Mouse (Mus musculus): ENCODE results near the gene Vapb.
A peak's percentile ranks its signal among the peaks of the same experiment; 100 is the strongest.
"Not testable (repeated sequence)": the region's sequence is repeated elsewhere in the genome, so short reads cannot be mapped to it uniquely, and the experiment has no call there.

Vapb gene

DNA sequence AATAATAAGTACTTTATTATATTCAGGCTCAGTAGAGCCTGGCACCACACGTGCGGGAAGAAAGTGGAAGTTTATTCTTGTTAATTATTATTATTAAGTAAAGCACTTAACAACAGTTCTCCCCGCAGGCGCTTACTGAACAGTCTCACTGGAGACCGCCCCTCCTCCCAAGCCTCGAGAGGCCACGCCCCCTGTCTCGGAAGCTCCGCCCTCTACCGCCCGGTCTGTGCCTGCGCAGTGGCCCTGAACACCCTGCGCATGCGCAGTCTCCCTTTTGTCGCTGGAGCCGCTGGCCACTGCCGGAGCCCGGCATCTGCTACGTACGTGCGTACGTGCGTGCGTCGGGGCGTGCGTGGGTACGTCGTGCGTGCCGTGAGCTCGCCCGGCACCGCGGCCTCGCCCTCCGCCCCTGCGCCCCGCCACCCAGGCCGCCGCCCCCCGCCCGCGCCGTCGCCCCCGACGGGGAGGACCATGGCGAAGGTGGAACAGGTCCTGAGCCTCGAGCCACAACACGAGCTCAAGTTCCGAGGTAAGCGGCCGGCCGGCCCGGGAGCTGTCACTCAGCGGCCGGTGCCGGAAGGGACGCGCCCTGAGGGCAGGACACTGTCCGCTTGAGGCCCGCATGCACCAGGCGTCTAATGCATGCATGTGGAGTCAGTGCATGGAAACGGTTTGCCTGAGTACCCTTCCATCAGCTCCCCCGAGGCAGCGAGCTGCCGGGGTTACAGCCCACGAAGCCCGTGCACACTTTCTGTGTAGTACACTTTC lies at the start of gene Vapb:
Gene Vapb (plus strand): TSS at position 290 of the 768 bp plus-strand sequence.
- peak; percentile 99 for DNase-seq (ENCODE audit: low spot score)

DNA sequence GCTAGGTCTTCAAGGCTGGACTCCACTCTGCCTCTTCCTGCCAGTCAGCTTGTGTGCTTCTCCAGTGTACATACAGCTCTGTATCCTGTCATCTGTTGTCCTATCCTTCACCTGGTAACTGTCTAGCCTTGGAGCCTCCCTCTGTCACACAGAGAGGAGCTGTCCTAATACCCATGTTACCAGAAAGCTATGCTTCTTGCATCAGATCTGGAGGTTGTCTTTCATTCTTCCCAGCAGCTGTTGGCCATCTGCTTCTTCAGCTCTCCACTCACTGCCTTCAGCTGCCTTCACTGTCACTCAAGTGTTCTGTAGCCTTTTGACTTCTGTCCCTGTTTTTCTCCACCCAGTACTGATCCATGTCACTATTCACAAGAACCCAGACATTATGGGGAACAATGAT lies 47.5 kb upstream of the Vapb start:
- peak; percentile 80 for DNase-seq (ENCODE audit: low spot score)

GRCm38 (mm10) chr2:173691748-173692147 lies 45.6 kb upstream of the Vapb start:
- DNase-seq (ENCODE audit: low spot score): no peak

- no peak for DNase-seq (ENCODE audit: low spot score)
Observed at GRCm38 (mm10) chr2:173692693-173693092, 44.6 kb upstream of the Vapb start.

DNA sequence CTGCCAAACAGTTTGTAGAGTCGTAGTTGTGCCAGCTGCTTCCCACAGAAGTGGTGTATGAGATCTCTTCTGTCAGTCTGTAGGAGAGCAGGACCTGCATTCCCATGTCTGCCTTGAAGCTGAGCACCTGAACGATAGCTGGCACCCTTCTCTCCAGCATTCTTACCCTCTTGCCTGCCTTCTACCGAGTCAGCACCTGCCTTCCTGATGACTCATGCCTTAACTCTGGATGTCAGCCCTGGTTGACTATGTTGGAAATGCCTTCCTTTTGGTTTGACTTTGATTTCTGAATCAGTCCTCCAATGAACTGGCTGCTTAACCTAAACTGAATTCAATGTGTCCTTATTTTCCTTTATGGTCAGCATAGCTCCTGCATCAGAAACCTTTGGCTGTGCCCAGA lies 38.5 kb upstream of the Vapb start:
- DNase-seq (ENCODE audit: low spot score): no peak

- DNase-seq (ENCODE audit: low spot score): peak; percentile 47
Observed at GRCm38 (mm10) chr2:173702096-173702866, 35.0 kb upstream of the Vapb start.

DNA sequence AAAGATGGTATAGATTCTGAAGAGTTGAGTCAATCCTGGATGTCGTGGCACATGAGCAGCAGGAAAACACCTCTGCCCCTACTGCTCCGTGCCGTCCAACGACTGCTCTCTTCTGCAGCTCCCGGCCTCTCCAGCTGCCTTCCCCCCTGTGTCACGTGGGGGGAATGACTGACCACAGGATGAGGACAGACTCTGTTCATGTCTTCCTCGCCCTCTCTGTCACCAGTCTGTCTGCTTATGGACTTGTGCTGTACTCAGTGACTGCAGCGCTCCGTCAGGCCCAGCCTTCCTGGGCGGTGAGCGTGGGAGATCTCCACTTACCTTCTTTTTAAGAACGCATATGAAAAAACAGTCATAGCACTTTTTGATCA lies 34.5 kb upstream of the Vapb start:
- peak; percentile 22 for DNase-seq (ENCODE audit: low spot score)

DNA sequence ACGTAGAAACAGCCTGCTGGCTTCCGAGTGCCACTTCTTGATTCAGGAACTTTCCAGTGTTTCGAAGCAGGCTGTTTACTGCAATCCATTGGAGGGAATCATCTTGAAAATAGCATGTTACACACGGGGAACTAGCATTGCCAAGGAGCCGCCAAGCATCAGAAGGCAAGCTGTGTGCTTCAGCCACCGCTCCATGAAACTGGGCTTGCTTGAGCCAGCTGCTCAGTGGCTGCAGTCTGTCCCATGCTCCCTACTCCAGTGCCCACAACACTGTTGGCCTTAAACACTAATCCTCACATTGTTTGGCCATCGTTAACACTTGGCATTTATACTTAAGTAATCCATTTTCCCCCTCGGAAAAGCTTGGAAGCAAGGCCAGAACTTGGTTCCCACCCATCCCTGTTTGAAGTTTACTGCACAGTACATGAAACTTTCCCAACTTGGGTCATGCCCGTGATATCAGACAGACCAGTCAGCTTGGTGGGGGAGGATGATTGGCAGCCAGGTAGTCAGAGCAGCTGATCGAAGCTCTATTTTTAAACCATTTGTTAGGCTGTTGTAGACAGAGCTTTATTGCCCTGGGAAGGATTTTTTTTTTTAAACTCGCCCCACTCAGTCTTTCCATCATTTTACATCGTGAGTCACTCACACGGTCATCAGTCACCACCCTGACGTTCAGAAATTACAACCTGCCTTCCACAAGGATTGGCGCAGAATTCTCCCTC lies 31.3 kb upstream of the Vapb start:
- no peak for DNase-seq (ENCODE audit: low spot score)

DNA sequence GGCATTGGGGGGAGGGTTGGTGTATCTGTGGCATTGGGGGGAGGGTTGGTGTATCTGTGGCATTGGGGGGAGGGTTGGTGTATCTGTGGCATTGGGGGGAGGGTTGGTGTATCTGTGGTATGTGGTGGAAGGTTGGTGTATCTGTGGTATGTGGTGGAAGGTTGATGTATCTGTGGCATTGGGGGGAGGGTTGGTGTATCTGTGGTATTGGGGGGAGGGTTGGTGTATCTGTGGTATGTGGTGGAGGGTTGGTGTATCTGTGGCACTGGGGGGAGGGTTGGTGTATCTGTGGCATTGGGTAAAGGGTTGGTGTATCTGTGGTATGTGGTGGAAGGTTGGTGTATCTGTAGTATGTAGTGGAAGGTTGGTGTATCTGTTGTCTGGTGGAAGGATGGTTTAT lies 29.7 kb upstream of the Vapb start:
- DNase-seq (ENCODE audit: low spot score): not testable (repeated sequence)

DNA sequence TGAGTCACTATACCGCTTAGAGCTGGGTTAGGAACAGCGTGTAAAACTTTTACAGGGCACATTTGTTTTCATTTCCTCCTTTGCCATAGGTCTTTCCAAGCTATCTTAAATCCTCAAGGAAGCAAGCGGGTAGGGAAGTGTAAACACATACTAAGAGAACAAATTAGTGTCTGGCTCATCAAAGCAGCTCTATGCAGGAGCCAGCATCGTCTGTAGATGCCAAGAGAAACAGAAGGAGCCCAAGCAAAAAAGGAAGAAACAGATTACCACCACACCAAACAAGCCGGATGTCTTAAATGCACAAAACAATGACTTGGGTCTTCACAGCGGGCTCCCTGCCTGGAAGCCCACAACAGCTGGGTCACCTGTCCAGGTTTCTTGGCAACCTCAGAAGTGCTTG lies 27.1 kb upstream of the Vapb start:
- no peak for DNase-seq (ENCODE audit: low spot score)

DNA sequence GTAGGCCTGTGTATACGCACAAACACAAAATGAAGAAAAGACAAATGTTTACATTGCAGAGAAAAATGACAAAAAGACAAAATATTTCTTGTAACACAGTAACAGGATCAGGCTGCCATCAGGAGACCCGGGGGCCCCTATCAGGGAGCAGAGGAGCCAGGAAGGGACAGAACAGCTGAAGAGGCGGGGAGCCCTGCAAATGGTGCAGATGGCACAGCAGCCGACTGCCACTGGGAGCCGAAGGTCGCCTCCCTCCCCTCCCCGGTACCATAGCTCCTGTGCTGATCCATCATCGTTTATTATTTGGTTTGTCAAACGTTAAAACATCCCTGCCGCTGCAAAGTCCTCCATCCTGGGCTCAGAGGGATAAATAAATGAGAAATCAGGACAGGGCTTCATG lies 24.7 kb upstream of the Vapb start:
- DNase-seq (ENCODE audit: low spot score): no peak

- DNase-seq (ENCODE audit: low spot score): no peak
Observed at GRCm38 (mm10) chr2:173713241-173713640, 24.1 kb upstream of the Vapb start.

DNA sequence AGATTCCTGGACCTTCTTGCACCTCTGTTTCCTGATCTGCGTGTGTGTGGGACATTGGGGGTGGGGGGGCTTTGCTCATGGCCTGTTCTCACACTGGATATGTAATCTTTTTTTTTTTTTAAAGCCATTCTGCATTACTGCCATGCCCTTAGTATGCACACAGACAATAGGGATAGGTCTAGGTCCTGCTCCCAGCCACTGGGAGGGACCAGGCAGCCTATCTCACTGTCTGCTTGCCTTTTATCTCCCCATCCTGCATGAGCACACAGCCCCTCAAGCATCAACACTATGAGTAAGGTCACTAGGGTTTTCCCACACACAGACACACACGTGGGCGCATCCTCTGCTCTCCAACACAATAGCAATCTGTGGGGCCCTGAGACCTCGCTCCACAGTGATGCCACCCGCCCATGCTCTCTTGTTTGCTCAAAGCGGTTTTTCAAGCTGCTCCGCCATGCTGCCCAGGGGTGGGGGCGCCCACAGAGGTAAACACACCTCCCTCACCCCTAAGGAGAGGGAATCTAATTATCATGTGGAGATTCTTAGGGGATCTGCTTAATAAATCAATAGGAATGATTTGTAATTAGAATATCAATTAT lies 22.6 kb upstream of the Vapb start:
- no peak for DNase-seq (ENCODE audit: low spot score)

DNA sequence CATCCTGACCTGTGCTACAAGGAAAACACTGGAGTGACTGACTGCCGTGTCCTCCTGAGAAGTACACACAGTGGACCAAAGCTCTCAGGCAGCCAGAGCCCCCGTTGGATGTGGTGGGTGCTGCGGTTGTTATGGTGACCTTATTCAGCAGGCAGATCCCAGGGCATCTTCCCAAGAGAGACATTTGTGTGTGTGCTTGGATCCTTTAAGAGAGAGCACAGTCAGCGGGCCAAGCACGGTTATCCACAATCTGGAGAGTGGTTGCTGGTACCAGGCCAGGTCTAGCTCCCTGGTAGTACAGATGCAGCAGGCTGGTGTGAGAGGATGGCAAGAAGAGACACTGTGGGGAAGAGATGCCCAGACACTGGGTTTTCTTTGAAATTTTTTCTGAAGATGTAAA lies 20.3 kb upstream of the Vapb start:
- DNase-seq (ENCODE audit: low spot score): no peak

DNA sequence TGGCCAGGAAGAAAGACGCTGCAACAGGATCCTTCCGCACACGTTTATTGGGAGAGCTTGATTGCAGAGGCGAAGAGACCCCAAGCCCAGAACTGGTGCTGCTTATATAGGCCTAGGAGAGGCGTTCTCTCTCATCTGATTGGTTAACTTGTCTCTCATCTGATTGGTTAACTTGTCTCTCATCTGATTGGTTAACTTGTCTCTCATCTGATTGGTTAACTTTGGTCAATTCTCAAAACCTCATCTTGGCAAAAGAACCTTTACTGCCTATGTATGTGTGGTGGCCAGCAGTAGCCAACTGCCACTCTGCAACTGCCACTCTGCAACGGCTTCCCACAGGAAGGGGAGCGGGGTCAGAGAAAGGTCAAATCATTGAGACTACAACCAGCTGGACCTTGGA lies 18.2 kb upstream of the Vapb start, which contains the start of gene 1700010B08Rik:
Gene 1700010B08Rik (plus strand): TSS at position 301 of the 400 bp plus-strand sequence.
- DNase-seq (ENCODE audit: low spot score): not testable (repeated sequence)

- DNase-seq (ENCODE audit: low spot score): no peak
Observed at GRCm38 (mm10) chr2:173722251-173722857, 15.0 kb upstream of the Vapb start.

- no peak for DNase-seq (ENCODE audit: low spot score)
Observed at GRCm38 (mm10) chr2:173724382-173724781, 12.9 kb upstream of the Vapb start.

GRCm38 (mm10) chr2:173724940-173725807 lies 12.1 kb upstream of the Vapb start:
- no peak for DNase-seq (ENCODE audit: low spot score)

DNA sequence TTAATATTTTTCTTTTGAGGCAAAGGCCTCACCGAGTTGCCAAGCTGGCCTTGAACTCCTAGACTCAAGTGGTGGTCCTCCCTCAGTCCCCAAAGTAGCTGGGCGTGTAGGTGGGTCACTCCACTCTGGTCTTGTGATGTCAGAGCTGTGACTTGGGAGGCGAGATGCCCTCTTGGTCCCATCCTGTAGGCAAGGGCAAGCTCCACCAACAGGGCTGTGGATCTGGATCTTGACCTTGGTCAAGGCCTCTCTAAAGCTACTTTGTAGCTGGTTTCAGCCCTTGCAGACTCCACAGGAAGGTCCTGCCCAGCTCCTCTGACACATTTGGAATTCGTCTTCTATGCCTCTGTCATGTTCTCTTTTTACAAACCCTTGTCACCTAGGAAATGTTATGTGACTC lies 11.5 kb upstream of the Vapb start:
- DNase-seq (ENCODE audit: low spot score): no peak

GRCm38 (mm10) chr2:173730444-173730966 lies 6.8 kb upstream of the Vapb start:
- DNase-seq (ENCODE audit: low spot score): no peak

- no peak for DNase-seq (ENCODE audit: low spot score)
Observed at GRCm38 (mm10) chr2:173734426-173734825, 2.9 kb upstream of the Vapb start.

Measured in MN1 (cell line).